Mouse (Mus musculus) thymus, adult 2 months (tissue): ENCODE results near the gene Slc16a12. TPM values are rescaled to one million over a fixed set of nuclear protein-coding genes. Genes with fewer than 3 reads are reported as not detected.
"Not testable (repeated sequence)": the region's sequence is repeated elsewhere in the genome, so short reads cannot be mapped to it uniquely, and the experiment has no call there.

ENCODE experiments used
- DNase-seq: peaks from one replicate; pipeline ENCODE4 v3.0.0; 2021
- H3K27ac ChIP-seq: fragments of 200-500 bp; 2 replicates; pipeline ENCODE4 v1.5.1; 2012; ENCODE audit warnings: low read length, control low read depth; ENCODE audit not compliant: control insufficient read depth, insufficient read depth
- H3K27me3 ChIP-seq: fragments of 200-500 bp; 2 replicates; pipeline ENCODE4 v1.6.1; 2012; ENCODE audit warnings: mild to moderate bottlenecking, low read length, moderate library complexity, mixed read lengths; ENCODE audit not compliant: control insufficient read depth, insufficient read depth
- H3K36me3 ChIP-seq: fragments of 200-500 bp; 2 replicates; pipeline ENCODE4 v1.6.1; 2012; ENCODE audit warnings: mild to moderate bottlenecking, low read length, moderate library complexity; ENCODE audit not compliant: control insufficient read depth, insufficient read depth
- H3K4me1 ChIP-seq: fragments of 200-500 bp; replicated peaks from 2 replicates; pipeline ENCODE4 v1.6.1; 2012; ENCODE audit warnings: low read length; ENCODE audit not compliant: control insufficient read depth, insufficient read depth
- H3K4me3 ChIP-seq: fragments of 200-500 bp; 2 replicates; pipeline ENCODE4 v1.5.1; 2012; ENCODE audit warnings: mild to moderate bottlenecking, low read length, control low read depth, moderate library complexity; ENCODE audit not compliant: control insufficient read depth, insufficient read depth
- CTCF ChIP-seq: fragments of 200-500 bp; IDR thresholded peaks from 2 replicates; pipeline ENCODE4 v1.5.1; 2012; ENCODE audit warnings: mild to moderate bottlenecking, control low read depth, low read length, moderate library complexity, borderline replicate concordance; ENCODE audit not compliant: control insufficient read depth, poor library complexity, insufficient read depth; ENCODE audit errors: extremely low read depth
- POLR2A ChIP-seq: fragments of 200-500 bp; IDR thresholded peaks from 2 replicates; pipeline ENCODE4 v1.6.1; 2012; ENCODE audit warnings: mild to moderate bottlenecking, low read length, control low read depth, moderate library complexity; ENCODE audit not compliant: control insufficient read depth, poor library complexity, insufficient read depth; ENCODE audit errors: extremely low read depth
- WGBS: fragments of 180-500 bp; shearing (Covaris S2); methylation state at CpG from one replicate; pipeline ENCODE4 v1.1.7; 2018; 5-methylcytosine and 5-hydroxymethylcytosine counted together
- polyA plus RNA-seq: library from polyadenylated mRNA; depleted of rRNA; stranded (reverse); fragments of >200 nt; gene quantifications from 2 replicates; pipeline ENCODE4 v1.2.3, GENCODE M21; 2012

Slc16a12 gene
- polyA plus RNA-seq, 1 experiment: 0.44 TPM

- peak; percentile 67 for DNase-seq
- TF ChIP-seq CTCF (no peak), POLR2A (no peak)
- Histone ChIP-seq H3K4me1 (no peaks in the 10 kb centered on the region), H3K27me3 (no peaks in the 10 kb centered on the region), H3K36me3 (no peaks in the 10 kb centered on the region), H3K27ac (no peak overlapping the region), H3K4me3 (no peak overlapping the region)
- 0% methylated on average over 5 of the region's 5 CpGs for WGBS
These were observed 81.0 kb downstream of the Slc16a12 start for GRCm38 (mm10) chr19:34666127-34666526.

GRCm38 (mm10) chr19:34662740-34663139 is 84.3 kb downstream of the Slc16a12 start:
- H3K27ac ChIP-seq: no peak overlapping the region
- 43% methylated on average over 5 of the region's 5 CpGs for WGBS

GRCm38 (mm10) chr19:34662067-34662507 is 85.0 kb downstream of the Slc16a12 start:
- WGBS: 15% methylated on average over 13 of the region's 13 CpGs
- Histone ChIP-seq H3K4me1 (no peaks in the 10 kb centered on the region), H3K27me3 (no peaks in the 10 kb centered on the region), H3K36me3 (no peaks in the 10 kb centered on the region), H3K4me3 (peak overlapping the region; percentile 40; the same call in 1 of the 2 replicates), H3K27ac (no peak overlapping the region)
- peak; percentile 24 for DNase-seq
- TF ChIP-seq CTCF (no peak), POLR2A (no peak)

More at GRCm38 (mm10) chr19:34662740-34663139, 84.3 kb downstream of the Slc16a12 start:
- Histone ChIP-seq H3K36me3 (no peaks in the 10 kb centered on the region), H3K4me1 (no peaks in the 10 kb centered on the region), H3K27me3 (no peaks in the 10 kb centered on the region), H3K4me3 (no peak overlapping the region)
- TF ChIP-seq CTCF: no peak
- no peak for TF ChIP-seq POLR2A
- no peak for DNase-seq

GRCm38 (mm10) chr19:34656511-34657298 is 90.4 kb downstream of the Slc16a12 start:
- 64% methylated on average over 2 of the region's 2 CpGs for WGBS
- no peak for DNase-seq

GRCm38 (mm10) chr19:34655227-34655805 is 91.8 kb downstream of the Slc16a12 start:
- no peaks in the 10 kb centered on the region for H3K4me1 ChIP-seq
- no peaks in the 10 kb centered on the region for H3K27me3 ChIP-seq
- no peak overlapping the region for H3K27ac ChIP-seq
- 94% methylated on average over 10 of the region's 10 CpGs for WGBS
- H3K4me3 ChIP-seq: no peak overlapping the region
- no peak for DNase-seq
- no peak for TF ChIP-seq CTCF
- no peaks in the 10 kb centered on the region for H3K36me3 ChIP-seq

More at GRCm38 (mm10) chr19:34656511-34657298, 90.4 kb downstream of the Slc16a12 start:
- TF ChIP-seq POLR2A (no peak), CTCF (no peak)
- H3K27ac ChIP-seq: no peak overlapping the region
- H3K4me3 ChIP-seq: no peak overlapping the region
- H3K36me3 ChIP-seq: no peaks in the 10 kb centered on the region
- no peaks in the 10 kb centered on the region for H3K27me3 ChIP-seq
- no peaks in the 10 kb centered on the region for H3K4me1 ChIP-seq

- H3K4me3 ChIP-seq: no peak overlapping the region
- H3K36me3 ChIP-seq: no peaks in the 10 kb centered on the region
- no peak for DNase-seq
- H3K27ac ChIP-seq: no peak overlapping the region
- no peak for TF ChIP-seq POLR2A
- TF ChIP-seq CTCF: no peak
- no peaks in the 10 kb centered on the region for H3K4me1 ChIP-seq
- no peaks in the 10 kb centered on the region for H3K27me3 ChIP-seq
- WGBS: 92% methylated on average over 6 of the region's 6 CpGs
These were observed 96.1 kb downstream of the Slc16a12 start for GRCm38 (mm10) chr19:34650997-34651396.

GRCm38 (mm10) chr19:34650276-34650675 is 96.8 kb downstream of the Slc16a12 start:
- H3K4me3 ChIP-seq: no peak overlapping the region
- WGBS: 58% methylated on average over 3 of the region's 3 CpGs
- no peaks in the 10 kb centered on the region for H3K27me3 ChIP-seq
- no peaks in the 10 kb centered on the region for H3K36me3 ChIP-seq
- no peaks in the 10 kb centered on the region for H3K4me1 ChIP-seq
- no peak overlapping the region for H3K27ac ChIP-seq
- no peak for TF ChIP-seq CTCF
- no peak for DNase-seq

GRCm38 (mm10) chr19:34647630-34648029 is 99.5 kb downstream of the Slc16a12 start:
- DNase-seq, H3K27me3 ChIP-seq, H3K36me3 ChIP-seq, H3K4me1 ChIP-seq, H3K4me3 ChIP-seq, H3K27ac ChIP-seq: not testable (repeated sequence)
- 93% methylated on average over 8 of the region's 8 CpGs for WGBS
